Mouse (Mus musculus) myocyte (in vitro differentiated cells): ENCODE measurements around the gene Dazap1.

Experiments used
- CEBPB ChIP-seq: IDR thresholded peaks from 2 replicates; pipeline ENCODE4 v1.6.1; 2011; ENCODE audit warnings: mild to moderate bottlenecking, moderate library complexity; ENCODE audit not compliant: poor library complexity, insufficient read depth, severe bottlenecking
- E2F4 ChIP-seq: IDR thresholded peaks from one replicate; pipeline ENCODE4 v1.6.1; 2011; ENCODE audit warnings: mild to moderate bottlenecking, control low read depth, moderate library complexity; ENCODE audit not compliant: insufficient read depth
- MAX ChIP-seq: IDR thresholded peaks from one replicate; pipeline ENCODE4 v1.6.1; 2011; ENCODE audit warnings: low read depth, mild to moderate bottlenecking, control low read depth
- MYOD1 ChIP-seq, 3 experiments: IDR thresholded peaks; one replicate each; pipeline ENCODE4 v1.6.1; 2011; ENCODE audit warnings: control low read depth in 2 of 3, low read depth in 2 of 3, mild to moderate bottlenecking in 2 of 3, moderate library complexity in 1 of 3; ENCODE audit not compliant: insufficient read length in 2 of 3, control insufficient read depth in 1 of 3
- MYOG ChIP-seq, 3 experiments: IDR thresholded peaks; one replicate each; pipeline ENCODE4 v1.6.1; 2011; ENCODE audit warnings: control low read depth in 2 of 3, low read depth in 2 of 3, mild to moderate bottlenecking in 2 of 3; ENCODE audit not compliant: insufficient read length in 2 of 3, control insufficient read depth in 1 of 3, insufficient read depth in 1 of 3
- POLR2A ChIP-seq: IDR thresholded peaks from one replicate; pipeline ENCODE4 v1.6.1; 2011; ENCODE audit warnings: low read depth, mild to moderate bottlenecking, control low read depth, moderate library complexity; ENCODE audit not compliant: insufficient read length
- POLR2AphosphoS2 ChIP-seq: IDR thresholded peaks from one replicate; pipeline ENCODE4 v1.6.1; 2011; ENCODE audit warnings: low read depth, control low read depth; ENCODE audit not compliant: insufficient read length
- REST ChIP-seq: IDR thresholded peaks from one replicate; pipeline ENCODE4 v1.6.1; 2011; ENCODE audit warnings: mild to moderate bottlenecking, control low read depth, moderate library complexity; ENCODE audit not compliant: insufficient read depth, insufficient read length
- TCF12 ChIP-seq: IDR thresholded peaks from one replicate; pipeline ENCODE4 v1.6.1; 2011; ENCODE audit warnings: mild to moderate bottlenecking, control low read depth; ENCODE audit not compliant: poor library complexity, insufficient read depth, severe bottlenecking
- TCF3 ChIP-seq: IDR thresholded peaks from one replicate; pipeline ENCODE4 v1.6.1; 2011; ENCODE audit warnings: low read depth, control low read depth; ENCODE audit not compliant: insufficient read length
- USF1 ChIP-seq: IDR thresholded peaks from one replicate; pipeline ENCODE4 v1.6.1; 2011; ENCODE audit warnings: low read depth, mild to moderate bottlenecking, control low read depth, moderate library complexity

GRCm38 (mm10) chr10:80259463-80259805 is 1.9 kb upstream of the Dazap1 start:
- TF ChIP-seq MAX (no peak), E2F4 (no peak), POLR2A (no peak), TCF12 (no peak), POLR2AphosphoS2 (no peak), REST (no peak), CEBPB (no peak), MYOD1 (IDR thresholded peaks at IDR 0.05; ENCODE audit: control insufficient read depth in 1 of 3, insufficient read length in 2 of 3, low read depth in 2 of 3) (no peak), USF1 (no peak), MYOG (IDR thresholded peaks at IDR 0.05; ENCODE audit: control insufficient read depth in 1 of 3, insufficient read depth in 1 of 3, insufficient read length in 2 of 3, low read depth in 2 of 3) (no peak), TCF3 (no peak)
